Mouse (Mus musculus): Measurements from ENCODE around the gene Aqp8.

DNA sequence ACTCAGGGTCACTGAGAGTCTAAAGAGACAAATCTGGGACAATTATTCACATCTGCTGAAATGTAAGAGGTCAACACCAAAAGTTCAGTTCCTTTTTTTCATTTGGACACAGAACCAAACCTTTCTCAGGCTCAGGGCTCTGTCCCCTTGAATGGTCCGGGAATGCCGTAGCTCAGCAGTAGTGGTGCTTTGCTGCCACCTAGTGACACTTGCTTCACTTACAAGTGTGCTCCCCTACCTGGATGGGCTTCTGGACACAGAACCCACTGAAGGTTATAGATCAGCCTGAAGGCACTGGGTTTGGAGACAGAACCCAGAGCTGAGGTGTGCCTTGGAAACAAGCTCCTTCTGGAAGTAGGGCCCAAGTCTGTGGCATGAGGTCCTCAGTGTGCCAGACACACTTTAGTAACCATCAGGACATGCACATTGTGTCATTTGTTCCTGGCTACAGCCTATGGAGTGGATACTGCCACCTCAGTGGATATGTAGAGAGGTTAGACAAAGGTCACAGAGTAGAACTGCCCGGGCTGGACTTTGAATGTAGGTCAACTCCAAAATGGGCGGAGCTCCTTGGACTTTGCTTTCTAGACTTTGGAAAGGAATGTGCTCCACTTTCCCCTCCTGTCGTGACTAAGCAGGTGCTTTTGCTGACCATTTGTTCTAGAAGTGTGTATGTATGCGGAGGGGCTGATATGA lies 3.7 kb downstream of the Aqp8 start:
- TF ChIP-seq CTCF (conservative IDR thresholded peaks at IDR 0.05; ENCODE audit: low read length) (peak; percentile 56), NANOG (IDR thresholded peaks at IDR 0.05; ENCODE audit: borderline replicate concordance, low read length) (no peak)

Measured in E14TG2a.4 (cell line).